Mouse (Mus musculus): Measurements from ENCODE around the gene Itgam. TPM values are rescaled to one million over a fixed set of nuclear protein-coding genes. Genes with fewer than 3 reads are reported as not detected.
"Not testable (repeated sequence)": the region's sequence is repeated elsewhere in the genome, so short reads cannot be mapped to it uniquely, and the experiment has no call there.

Itgam gene
- polyA plus RNA-seq, 1 experiment, result 4.2 TPM

GRCm38 (mm10) chr7:128024364-128024763, 38.1 kb upstream of the Itgam start:
- no peak for TF ChIP-seq CTCF (IDR thresholded peaks at IDR 0.05; ENCODE audit: borderline replicate concordance, insufficient read depth, low read depth, low read length)
- TF ChIP-seq POLR2A (IDR thresholded peaks at IDR 0.05; ENCODE audit: borderline replicate concordance, insufficient read depth, low read length), result no peak
- H3K27ac ChIP-seq (ENCODE audit: insufficient read depth, low read length), result no peak overlapping the region
- no peak for DNase-seq
- 93% methylated on average over 9 of the region's 9 CpGs for WGBS
- H3K4me3 ChIP-seq (replicated peaks; ENCODE audit: insufficient read depth, low read depth, low read length), result no peak overlapping the region
- no peaks in the 10 kb centered on the region for H3K4me1 ChIP-seq (ENCODE audit: control insufficient read depth, insufficient read depth, low read length)
- H3K27me3 ChIP-seq (ENCODE audit: control insufficient read depth, insufficient read depth, low read length), result no peaks in the 10 kb centered on the region

DNA sequence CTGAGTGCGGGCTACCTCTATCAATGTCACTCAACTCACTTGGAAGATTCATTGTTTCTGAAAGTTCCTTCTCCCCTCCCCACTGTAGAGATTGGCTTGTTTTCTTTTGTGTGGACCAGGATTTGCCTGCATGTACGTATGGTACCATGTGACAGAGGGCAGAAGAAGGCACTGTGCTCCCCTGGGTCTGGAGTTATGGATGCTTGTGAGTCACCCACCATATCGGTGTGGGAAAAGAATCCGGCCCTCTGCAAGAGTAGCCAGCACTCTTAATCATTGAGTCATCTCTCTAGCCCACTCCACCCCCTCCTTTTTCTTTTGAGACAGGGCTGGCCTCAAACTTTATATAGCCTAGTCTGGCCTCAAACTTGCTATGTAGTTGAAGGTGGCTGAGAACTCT, 37.5 kb upstream of the Itgam start:
- H3K4me1 ChIP-seq (ENCODE audit: control insufficient read depth, insufficient read depth, low read length), result no peaks in the 10 kb centered on the region
- TF ChIP-seq POLR2A (IDR thresholded peaks at IDR 0.05; ENCODE audit: borderline replicate concordance, insufficient read depth, low read length) (no peak), CTCF (IDR thresholded peaks at IDR 0.05; ENCODE audit: borderline replicate concordance, insufficient read depth, low read depth, low read length) (no peak)
- H3K4me3 ChIP-seq (replicated peaks; ENCODE audit: insufficient read depth, low read depth, low read length), result no peak overlapping the region
- H3K27ac ChIP-seq (ENCODE audit: insufficient read depth, low read length), result no peak overlapping the region
- DNase-seq, result no peak
- 86% methylated on average over 4 of the region's 4 CpGs for WGBS
- H3K27me3 ChIP-seq (ENCODE audit: control insufficient read depth, insufficient read depth, low read length), result no peaks in the 10 kb centered on the region

GRCm38 (mm10) chr7:128025381-128025780, 37.1 kb upstream of the Itgam start:
- 77% methylated on average over 4 of the region's 4 CpGs for WGBS
- DNase-seq, result no peak
- TF ChIP-seq CTCF (IDR thresholded peaks at IDR 0.05; ENCODE audit: borderline replicate concordance, insufficient read depth, low read depth, low read length) (no peak), POLR2A (IDR thresholded peaks at IDR 0.05; ENCODE audit: borderline replicate concordance, insufficient read depth, low read length) (no peak)
- Histone ChIP-seq H3K4me3 (replicated peaks; ENCODE audit: insufficient read depth, low read depth, low read length) (no peak overlapping the region), H3K27ac (ENCODE audit: insufficient read depth, low read length) (no peak overlapping the region), H3K4me1 (ENCODE audit: control insufficient read depth, insufficient read depth, low read length) (no peaks in the 10 kb centered on the region), H3K27me3 (ENCODE audit: control insufficient read depth, insufficient read depth, low read length) (no peaks in the 10 kb centered on the region)

- WGBS, result 43% methylated on average over 9 of the region's 9 CpGs
- Histone ChIP-seq H3K27ac (ENCODE audit: insufficient read depth, low read length) (no peak overlapping the region), H3K27me3 (ENCODE audit: control insufficient read depth, insufficient read depth, low read length) (no peaks in the 10 kb centered on the region), H3K4me1 (ENCODE audit: control insufficient read depth, insufficient read depth, low read length) (no peaks in the 10 kb centered on the region), H3K4me3 (replicated peaks; ENCODE audit: insufficient read depth, low read depth, low read length) (no peak overlapping the region)
- TF ChIP-seq POLR2A (IDR thresholded peaks at IDR 0.05; ENCODE audit: borderline replicate concordance, insufficient read depth, low read length) (no peak), CTCF (IDR thresholded peaks at IDR 0.05; ENCODE audit: borderline replicate concordance, insufficient read depth, low read depth, low read length) (no peak)
- DNase-seq, result no peak
Measured at GRCm38 (mm10) chr7:128031403-128031976, 30.9 kb upstream of the Itgam start.

- TF ChIP-seq CTCF (IDR thresholded peaks at IDR 0.05; ENCODE audit: borderline replicate concordance, insufficient read depth, low read depth, low read length), result no peak
- no peak for TF ChIP-seq POLR2A (IDR thresholded peaks at IDR 0.05; ENCODE audit: borderline replicate concordance, insufficient read depth, low read length)
- H3K27me3 ChIP-seq (ENCODE audit: control insufficient read depth, insufficient read depth, low read length), result no peaks in the 10 kb centered on the region
- H3K4me3 ChIP-seq (replicated peaks; ENCODE audit: insufficient read depth, low read depth, low read length), result no peak overlapping the region
- WGBS, result 85% methylated on average over 5 of the region's 5 CpGs
- no peak for DNase-seq
- H3K4me1 ChIP-seq (ENCODE audit: control insufficient read depth, insufficient read depth, low read length), result no peaks in the 10 kb centered on the region
- no peak overlapping the region for H3K27ac ChIP-seq (ENCODE audit: insufficient read depth, low read length)
Measured at GRCm38 (mm10) chr7:128032290-128032988, 30.0 kb upstream of the Itgam start.

DNA sequence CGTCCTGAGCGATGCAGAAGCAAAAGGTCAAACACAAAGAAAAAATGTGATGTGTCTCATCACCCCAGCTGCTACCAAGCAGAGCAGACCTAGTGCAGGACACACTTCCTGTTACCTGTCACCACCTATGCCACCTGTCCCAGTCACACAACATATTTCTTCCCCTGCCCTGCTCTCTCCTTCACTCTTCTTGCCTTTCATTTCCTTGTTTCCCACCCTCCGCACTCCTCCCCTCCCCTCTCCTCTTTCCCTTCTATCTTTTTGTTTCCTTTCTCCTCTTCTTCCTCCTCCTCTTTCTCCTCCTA, 29.5 kb upstream of the Itgam start:
- no peak for DNase-seq
- Histone ChIP-seq H3K27me3 (ENCODE audit: control insufficient read depth, insufficient read depth, low read length) (no peaks in the 10 kb centered on the region), H3K4me1 (ENCODE audit: control insufficient read depth, insufficient read depth, low read length) (no peaks in the 10 kb centered on the region), H3K27ac (ENCODE audit: insufficient read depth, low read length) (no peak overlapping the region), H3K4me3 (replicated peaks; ENCODE audit: insufficient read depth, low read depth, low read length) (no peak overlapping the region)
- 93% methylated on average over 3 of the region's 3 CpGs for WGBS
- TF ChIP-seq CTCF (IDR thresholded peaks at IDR 0.05; ENCODE audit: borderline replicate concordance, insufficient read depth, low read depth, low read length) (no peak), POLR2A (IDR thresholded peaks at IDR 0.05; ENCODE audit: borderline replicate concordance, insufficient read depth, low read length) (no peak)

DNA sequence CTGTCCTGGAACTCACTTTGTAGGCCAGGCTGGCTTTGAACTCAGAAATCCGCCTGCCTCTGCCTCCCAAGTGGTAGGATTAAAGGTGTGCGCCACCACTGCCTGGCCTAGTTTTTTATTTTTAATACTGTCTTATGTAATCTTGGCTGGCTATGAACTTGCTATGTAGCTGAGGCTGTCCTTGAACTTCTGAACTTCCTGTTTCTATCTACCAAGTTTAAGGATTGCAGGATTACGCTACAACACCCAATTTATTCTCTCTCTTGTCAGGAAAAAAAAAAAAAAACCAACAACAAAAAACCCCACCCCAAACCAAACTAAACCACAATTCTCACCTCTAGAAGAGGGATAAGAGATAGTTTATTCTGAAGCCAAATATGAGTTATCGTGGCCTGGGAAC, 28.8 kb upstream of the Itgam start:
- Histone ChIP-seq H3K27ac (ENCODE audit: insufficient read depth, low read length) (no peak overlapping the region), H3K4me1 (ENCODE audit: control insufficient read depth, insufficient read depth, low read length) (no peaks in the 10 kb centered on the region), H3K4me3 (replicated peaks; ENCODE audit: insufficient read depth, low read depth, low read length) (no peak overlapping the region), H3K27me3 (ENCODE audit: control insufficient read depth, insufficient read depth, low read length) (no peaks in the 10 kb centered on the region)
- WGBS, result 97% methylated on average over 4 of the region's 4 CpGs
- DNase-seq, result no peak
- TF ChIP-seq POLR2A (IDR thresholded peaks at IDR 0.05; ENCODE audit: borderline replicate concordance, insufficient read depth, low read length) (no peak), CTCF (IDR thresholded peaks at IDR 0.05; ENCODE audit: borderline replicate concordance, insufficient read depth, low read depth, low read length) (no peak)

DNA sequence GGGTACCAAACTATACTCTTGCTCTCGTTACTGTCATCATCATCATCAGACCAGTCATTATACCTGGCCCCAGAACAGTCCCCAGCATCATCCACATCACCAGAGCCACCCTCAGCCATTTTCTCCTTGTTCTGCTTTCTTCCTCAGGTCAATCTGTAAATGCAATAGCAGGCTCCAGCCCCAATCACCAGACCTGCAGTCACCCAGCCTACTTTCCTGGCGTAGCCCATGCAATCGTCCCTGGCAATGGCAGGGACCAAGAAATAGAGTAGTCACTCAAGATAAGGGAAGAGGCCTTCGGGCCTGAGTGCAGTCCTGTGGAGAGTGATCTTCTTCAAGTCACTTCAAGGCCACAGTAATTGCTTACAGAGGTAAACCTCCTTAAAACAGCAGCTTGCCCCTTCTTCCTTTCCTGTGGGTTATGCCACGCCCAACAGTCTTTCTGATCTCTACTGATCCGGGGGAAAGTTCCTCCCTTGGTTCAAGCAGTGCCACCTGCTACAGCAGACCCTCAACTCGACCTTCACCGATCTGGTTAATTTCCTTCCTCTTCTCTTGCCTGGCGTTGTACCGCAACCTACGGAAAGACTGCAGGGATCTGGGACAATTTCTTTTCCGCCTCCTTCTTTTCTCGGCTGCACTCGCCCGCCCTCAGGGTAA, 20.1 kb upstream of the Itgam start:
- DNase-seq; H3K4me3 ChIP-seq (replicated peaks; ENCODE audit: insufficient read depth, low read depth, low read length); H3K27me3 ChIP-seq (ENCODE audit: control insufficient read depth, insufficient read depth, low read length); H3K4me1 ChIP-seq (ENCODE audit: control insufficient read depth, insufficient read depth, low read length); H3K27ac ChIP-seq (ENCODE audit: insufficient read depth, low read length): not testable (repeated sequence)
- WGBS, result 83% methylated on average over 15 of the region's 15 CpGs
